Mouse (Mus musculus) layer of hippocampus, postnatal 25 days (tissue): ENCODE measurements around the gene Ttc28. TPM values are rescaled to one million over a fixed set of nuclear protein-coding genes. Genes with fewer than 3 reads are reported as not detected.
A peak's percentile ranks its signal among the peaks of the same experiment; 100 is the strongest.
"Not testable (repeated sequence)": the region's sequence is repeated elsewhere in the genome, so short reads cannot be mapped to it uniquely, and the experiment has no call there.

Experiments
- DNase-seq, 2 experiments: peaks; one replicate each; pipeline ENCODE4 v3.0.0; 2022; ENCODE audit warnings: mixed read lengths in 2 of 2, low spot score in 1 of 2; ENCODE audit errors: extremely low spot score in 1 of 2
- total RNA-seq, 2 experiments: library from RNA; stranded (reverse); gene quantifications; 2 replicates each; pipeline ENCODE4 v1.2.3; 2021

The Ttc28 gene
- total RNA-seq, 2 experiments from 2014 or later = 11.3 to 13.3 TPM

DNA sequence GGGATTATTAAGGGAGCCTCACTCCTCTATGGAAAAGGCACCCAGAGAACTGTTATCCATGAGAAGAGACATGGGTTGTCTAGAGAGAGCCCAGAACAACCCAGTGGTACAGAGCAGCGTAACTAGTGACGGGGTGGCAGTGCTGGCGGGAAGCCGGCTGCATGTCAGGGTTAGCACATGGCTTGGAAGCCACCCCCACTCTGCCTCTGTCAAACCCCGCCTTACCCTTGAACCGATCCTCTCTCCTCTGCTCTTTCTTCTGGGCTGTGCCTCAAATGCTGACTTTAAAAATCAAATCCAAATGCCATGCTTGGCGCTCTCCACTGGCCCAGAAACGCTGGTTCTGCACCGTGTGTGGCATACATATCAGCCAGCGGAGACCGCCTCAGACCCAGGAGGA is 375.2 kb downstream of the Ttc28 start:
- DNase-seq = no peak

- DNase-seq = no peak
These were observed 376.6 kb downstream of the Ttc28 start for GRCm38 (mm10) chr5:111256181-111256580.

- peak; percentile 58 to 82 for DNase-seq
These were observed 377.5 kb downstream of the Ttc28 start for GRCm38 (mm10) chr5:111257127-111257526.

DNA sequence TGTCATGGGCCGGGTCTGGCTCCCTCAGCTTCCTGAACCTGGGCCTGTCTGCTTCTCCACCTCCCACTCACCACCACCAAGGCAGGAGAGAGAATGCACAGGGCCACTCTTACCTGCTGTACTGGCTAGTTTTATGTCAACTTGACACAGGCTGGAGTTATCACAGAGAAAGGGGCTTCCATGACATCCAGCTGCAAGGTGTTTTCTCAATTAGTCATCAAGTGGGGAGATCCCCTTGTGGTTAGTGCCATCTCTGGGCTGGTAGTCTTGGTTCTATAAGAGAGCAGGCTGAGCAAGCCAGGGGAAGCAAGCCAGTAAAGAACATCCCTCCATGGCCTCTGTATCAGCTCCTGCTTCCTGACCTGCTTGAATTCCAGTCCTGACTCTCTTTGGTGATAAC is 381.6 kb downstream of the Ttc28 start:
- not testable (repeated sequence) for DNase-seq

DNA sequence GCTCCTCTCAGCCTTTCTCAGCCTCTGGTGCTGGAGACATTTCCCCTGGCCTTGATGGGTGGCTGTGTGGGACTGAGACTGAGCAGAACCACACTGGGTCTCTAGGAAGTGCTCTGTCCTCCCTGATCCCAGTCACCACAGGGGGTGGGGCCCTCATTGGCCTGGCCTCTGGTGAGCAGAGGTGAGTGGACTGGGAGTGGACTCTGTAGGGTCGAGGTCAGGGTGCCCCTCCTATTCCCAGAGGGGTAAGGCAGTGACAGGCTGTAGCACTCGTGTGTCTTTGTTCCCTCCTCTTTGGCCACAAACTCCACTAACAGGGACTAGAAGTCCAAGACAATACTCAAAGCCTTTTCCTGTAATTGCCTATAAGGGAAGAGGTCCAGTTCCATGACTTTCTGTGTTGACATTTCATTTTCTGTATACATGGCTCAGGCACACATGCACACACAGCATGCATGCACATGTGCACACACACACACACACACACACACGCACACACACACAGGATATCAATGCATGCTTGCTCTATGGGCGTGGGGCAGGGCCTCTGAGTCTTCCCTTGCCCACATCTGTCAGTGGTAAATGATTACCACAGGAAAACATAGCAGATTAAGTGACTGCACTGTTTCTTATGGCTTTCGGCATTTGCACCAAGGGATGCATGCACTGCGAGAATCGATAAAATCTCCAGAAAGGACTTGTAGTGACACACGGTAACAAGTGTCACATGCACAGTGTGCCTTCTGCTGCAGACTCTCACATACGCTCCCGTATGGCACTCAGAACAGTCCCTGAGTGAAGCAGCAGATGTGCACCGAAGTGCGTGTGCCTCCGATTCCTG is 382.4 kb downstream of the Ttc28 start:
- no peak for DNase-seq

- DNase-seq = no peak
These were observed 383.1 kb downstream of the Ttc28 start for GRCm38 (mm10) chr5:111262574-111263239.

DNA sequence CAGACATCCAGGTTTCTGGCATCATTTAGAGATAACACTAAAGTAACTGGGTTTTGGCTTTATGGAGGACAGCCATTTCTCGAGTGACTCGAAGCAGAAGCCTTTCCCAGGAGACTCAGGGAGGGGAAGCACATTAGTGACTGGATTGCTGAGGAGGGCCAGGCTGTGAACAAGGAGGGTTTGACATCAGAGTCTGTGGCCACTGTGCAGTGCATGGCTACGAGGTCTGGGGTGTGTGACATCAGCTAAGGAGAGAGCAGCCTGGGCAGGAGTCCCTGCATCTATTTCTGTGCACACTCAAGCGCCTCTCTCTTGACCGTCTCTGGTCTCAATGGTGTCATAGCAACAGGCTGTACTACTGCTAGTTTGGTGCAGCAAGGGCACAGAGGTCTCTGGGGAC is 383.8 kb downstream of the Ttc28 start:
- DNase-seq = no peak

- DNase-seq = no peak
These were observed 384.9 kb downstream of the Ttc28 start for GRCm38 (mm10) chr5:111264488-111264887.

DNA sequence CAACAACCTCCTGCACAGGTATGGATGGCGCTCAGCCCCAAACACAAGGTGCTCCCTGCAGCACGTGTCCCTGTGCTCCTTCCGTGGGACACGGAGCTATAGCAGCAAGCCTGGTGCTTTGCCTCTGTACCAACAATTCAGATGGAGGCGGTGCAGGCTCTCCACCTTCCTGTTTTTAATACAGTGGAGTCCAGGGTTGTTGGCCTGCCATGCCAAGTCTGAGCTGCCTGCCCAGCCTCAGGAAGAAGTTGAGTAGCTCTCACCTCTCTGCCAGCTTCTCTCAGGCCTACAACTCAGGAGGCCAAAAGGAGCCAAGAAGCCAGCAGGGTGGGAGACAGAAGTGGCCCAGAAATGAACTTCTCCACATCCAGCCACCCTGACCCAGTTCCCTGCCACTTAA is 387.1 kb downstream of the Ttc28 start:
- no peak for DNase-seq

DNA sequence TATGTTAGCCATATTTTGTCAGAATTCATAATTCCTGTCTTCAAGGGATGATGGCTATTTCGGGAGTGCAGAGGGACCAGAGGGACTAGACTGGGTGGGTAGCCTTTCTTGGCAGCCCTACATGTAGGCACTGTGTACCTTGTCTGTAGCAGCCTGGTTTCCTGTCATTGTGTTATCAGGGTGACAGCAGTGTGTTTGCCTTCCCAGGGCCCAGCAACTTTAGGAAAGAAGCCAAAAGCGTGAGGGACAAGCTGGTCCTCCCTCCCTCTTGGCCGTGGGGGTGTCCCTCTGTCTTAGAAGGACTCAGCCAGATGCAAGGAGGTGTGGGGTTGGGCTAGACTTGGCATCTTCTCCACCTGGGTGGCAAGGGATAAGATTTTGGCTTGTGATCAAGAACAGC is 387.5 kb downstream of the Ttc28 start:
- DNase-seq = no peak

DNA sequence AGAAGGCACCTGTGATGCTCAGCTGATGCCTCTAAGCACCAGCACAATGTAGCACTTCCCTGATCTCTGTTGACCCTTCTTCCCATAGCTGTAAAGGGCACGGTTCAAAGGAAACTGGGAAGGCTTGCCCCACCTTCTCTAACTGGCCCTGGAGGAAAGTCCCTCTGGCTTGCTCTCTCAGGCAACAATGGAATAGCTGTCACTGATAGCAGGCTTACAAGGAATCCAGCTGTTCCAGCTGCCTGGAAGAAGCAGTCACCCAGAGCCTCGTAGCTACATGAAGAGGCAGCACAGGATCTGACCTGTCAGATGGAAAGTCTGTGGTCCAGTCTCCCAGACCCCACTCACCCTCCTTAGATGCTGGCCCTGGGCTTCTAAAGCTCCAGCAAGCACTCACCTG is 389.2 kb downstream of the Ttc28 start:
- DNase-seq = no peak

DNA sequence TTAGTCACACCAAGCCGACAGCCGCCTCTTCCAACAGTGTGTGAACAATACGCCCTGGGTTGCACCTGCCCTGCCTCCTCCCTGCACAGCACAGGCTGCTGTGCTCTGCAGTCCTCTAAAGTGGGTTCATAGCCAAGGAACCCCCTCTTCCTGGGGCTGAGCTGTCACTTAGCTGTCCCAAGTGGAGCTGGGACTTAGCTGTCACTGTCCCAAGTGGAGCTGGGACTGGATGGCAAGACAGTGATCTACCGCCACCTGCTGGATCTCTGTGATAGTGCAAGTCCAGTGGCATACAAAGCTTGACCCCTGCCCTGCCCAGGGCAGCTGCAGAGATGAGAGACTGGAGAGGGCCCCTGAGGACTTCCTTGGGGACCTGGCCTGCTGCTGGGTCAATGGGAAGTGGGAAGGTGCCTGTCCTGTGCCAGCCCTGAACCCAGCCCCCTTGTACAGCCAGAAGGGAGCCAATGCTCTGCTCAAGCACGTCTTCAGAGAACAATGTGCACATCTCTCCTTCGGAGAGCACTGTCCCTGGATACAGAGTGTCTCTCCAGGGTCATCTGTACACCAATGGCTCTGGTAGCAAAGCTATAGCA is 390.1 kb downstream of the Ttc28 start:
- peak; percentile 54 to 83 for DNase-seq

DNA sequence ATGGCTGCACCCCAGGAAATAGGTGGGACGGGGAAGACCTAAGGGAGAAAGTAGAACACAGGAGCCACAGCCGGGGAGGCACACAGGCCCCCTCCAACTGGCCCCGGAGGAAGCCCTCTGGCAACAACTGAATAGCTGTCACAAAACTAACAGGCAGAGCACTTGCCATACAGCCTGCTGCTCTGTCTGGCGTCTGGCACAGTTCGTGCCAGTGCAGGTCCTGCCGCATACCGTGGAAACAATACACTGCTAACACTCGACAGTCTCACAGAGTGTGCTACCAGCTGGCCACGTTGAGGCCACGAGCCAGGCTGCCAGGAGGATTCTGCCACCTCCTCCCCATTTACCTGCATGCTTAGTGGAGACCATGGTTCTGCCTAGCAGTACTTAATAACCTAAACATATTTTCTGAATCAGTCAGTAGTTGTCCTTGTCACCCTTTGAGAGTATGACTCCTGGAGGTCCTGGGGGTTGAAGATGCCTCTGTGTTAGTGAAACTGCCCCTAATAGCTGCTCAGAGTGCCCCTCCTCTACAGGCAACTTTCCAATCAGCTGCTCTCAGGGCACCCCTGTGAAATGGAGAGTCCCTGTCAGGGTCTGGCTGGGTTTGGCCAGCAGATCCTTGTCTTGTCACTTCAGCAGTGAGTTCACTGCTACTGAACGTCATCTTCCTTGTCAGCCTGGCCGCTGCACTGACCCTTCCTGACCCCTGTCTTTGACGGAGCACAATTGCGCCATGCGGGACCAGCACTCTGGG is 390.8 kb downstream of the Ttc28 start:
- DNase-seq = no peak

- DNase-seq = peak; percentile 73 to 87
These were observed 394.0 kb downstream of the Ttc28 start for GRCm38 (mm10) chr5:111273589-111273988.

GRCm38 (mm10) chr5:111274948-111275347 is 395.3 kb downstream of the Ttc28 start:
- no peak for DNase-seq

GRCm38 (mm10) chr5:111284420-111285175 is 405.0 kb downstream of the Ttc28 start:
- no peak for DNase-seq

GRCm38 (mm10) chr5:111287571-111287970 is 408.0 kb downstream of the Ttc28 start:
- no peak for DNase-seq

GRCm38 (mm10) chr5:111288486-111288885 is 408.9 kb downstream of the Ttc28 start:
- no peak for DNase-seq

- no peak for DNase-seq
These were observed 410.5 kb downstream of the Ttc28 start for GRCm38 (mm10) chr5:111290071-111290470.

DNA sequence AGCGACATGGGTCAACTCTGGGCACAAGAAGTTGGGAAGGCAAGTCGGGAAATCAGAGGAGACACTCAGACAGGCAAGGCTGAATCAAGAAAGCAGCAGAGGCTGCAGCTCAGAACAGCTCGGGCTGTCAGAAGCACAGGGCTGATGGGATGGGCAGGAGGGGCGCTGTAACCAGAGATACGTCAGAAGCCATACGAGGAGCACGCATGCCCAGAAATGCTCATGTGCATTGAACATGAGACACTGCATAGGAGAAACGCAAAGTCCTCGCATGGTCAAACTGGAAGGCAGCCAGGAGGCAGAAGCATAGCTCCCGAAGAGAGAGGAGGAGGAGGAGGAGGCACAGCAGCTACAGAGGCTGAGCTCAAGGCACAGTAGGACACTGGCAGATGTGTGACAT is 412.0 kb downstream of the Ttc28 start:
- DNase-seq = peak in 1 of 2 experiments; percentile 44
